Comparison of ENCODE assay signal across 26 mouse cellular contexts in genomic region chr11:86939503-86939902, GRCm38 (mm10). TPM values are rescaled to one million over a fixed set of nuclear protein-coding genes. Genes with fewer than 3 reads are reported as not detected.
DNase-seq lines count a peak whose midpoint lies in the region; ATAC-seq lines count a peak whose summit lies in the region.
"Had no signal": no experiment of that assay in that cellular context is flagged by ENCODE, and none has a peak within 500 bp of the region (broad histone marks: within the 10 kb centered on the region; RNA-seq: fewer than 3 reads in every experiment).

No protein-coding gene starts in this region.

- peaks cover 44% of the 10 kb centered on the region for H3K4me1 ChIP-seq in heart, embryonic 12.5 days (replicated peaks)
- peaks cover 13 to 43% of the 10 kb centered on the region in 2 experiments for H3K4me1 ChIP-seq in heart, embryonic 14.5 days (ENCODE audit: control insufficient read depth in 2 of 2, insufficient read depth in 2 of 2, low read length in 2 of 2)
- H3K4me1 ChIP-seq: embryonic facial prominence, embryonic 15.5 days; forebrain, embryonic 12.5 days had no signal

- H3K4me3 ChIP-seq in heart, embryonic 12.5 days, result no peak overlapping the region
- H3K4me3 ChIP-seq in heart, embryonic 14.5 days (ENCODE audit: control insufficient read depth in 1 of 2, insufficient read depth in 1 of 2, low read depth in 1 of 2, low read length in 2 of 2), result no peak overlapping the region
- H3K4me3 ChIP-seq: embryonic facial prominence, embryonic 13.5 days; embryonic facial prominence, embryonic 15.5 days; erythroblast, embryonic 14.5 days; forebrain, embryonic 10.5 days; forebrain, embryonic 12.5 days had no signal

- H3K27ac ChIP-seq in heart, embryonic 12.5 days (ENCODE audit: poor library complexity, severe bottlenecking), result peak overlapping the region; percentile 19
- peak overlapping the region in 1 of 2 experiments; percentile 37; a peak in 1 of 4 replicates for H3K27ac ChIP-seq in heart, embryonic 14.5 days (replicated peaks in 1 of 2; ENCODE audit: control insufficient read depth in 1 of 2, insufficient read depth in 1 of 2, low read depth in 2 of 2, low read length in 2 of 2)
- H3K27ac ChIP-seq: embryonic facial prominence, embryonic 13.5 days; embryonic facial prominence, embryonic 15.5 days; forebrain, embryonic 10.5 days; forebrain, embryonic 12.5 days had no signal

- no peaks in the 10 kb centered on the region for H3K27me3 ChIP-seq in heart, embryonic 12.5 days (replicated peaks)
- H3K27me3 ChIP-seq in heart, embryonic 14.5 days (ENCODE audit: control insufficient read depth, insufficient read depth, low read length), result no peaks in the 10 kb centered on the region
- H3K27me3 ChIP-seq: embryonic facial prominence, embryonic 13.5 days; embryonic facial prominence, embryonic 15.5 days; forebrain, embryonic 12.5 days; Patski had no signal

- H3K9me3 ChIP-seq in heart, embryonic 12.5 days (replicated peaks), result no peaks in the 10 kb centered on the region
- H3K9me3 ChIP-seq in heart, embryonic 14.5 days (ENCODE audit: control insufficient read depth, low read length), result no peaks in the 10 kb centered on the region
- H3K9me3 ChIP-seq: embryonic facial prominence, embryonic 13.5 days; embryonic facial prominence, embryonic 15.5 days; forebrain, embryonic 10.5 days; forebrain, embryonic 12.5 days had no signal

- no peak overlapping the region for H3K4me2 ChIP-seq in heart, embryonic 12.5 days
- no peak overlapping the region for H3K4me2 ChIP-seq in heart, embryonic 14.5 days (ENCODE audit: low read length)
- H3K4me2 ChIP-seq: embryonic facial prominence, embryonic 13.5 days; embryonic facial prominence, embryonic 15.5 days; forebrain, embryonic 12.5 days had no signal

- no peak for ATAC-seq in heart, embryonic 12.5 days (ENCODE audit: insufficient number of reproducible peaks, low FRiP score)
- ATAC-seq in heart, embryonic 14.5 days (ENCODE audit: insufficient number of reproducible peaks, insufficient read depth, low FRiP score, low read depth), result no peak
- ATAC-seq: activated CD4-positive, CD25-positive, alpha-beta regulatory T cell, adult 4 months; forebrain, embryonic 14.5 days; forebrain, embryonic 16.5 days; Patski had no signal

- DNase-seq in heart, postnatal 10 days, result no peak
- no peak for DNase-seq in heart, adult 11 months
- peak; percentile 49 for DNase-seq in right cerebral cortex, adult 18-20 months
- DNase-seq in right cerebral cortex, postnatal 25 days, result no peak
- no peak for DNase-seq in MN1 (ENCODE audit: low spot score)
- DNase-seq: adrenal gland, adult 8-10 months; adrenal gland, postnatal 14 days; adrenal gland, postnatal 36 days; cerebellum, adult 11 months; cerebellum, adult 18-20 months; cerebellum, adult 8-10 months; cerebellum, adult 9-11 months; cerebellum, postnatal 14 days; cerebellum, postnatal 36 days; embryo, embryonic 11 days had no signal

- no peak overlapping the region for H3K9ac ChIP-seq in heart, embryonic 12.5 days
- H3K9ac ChIP-seq in heart, embryonic 14.5 days (ENCODE audit: low read length), result peak overlapping the region; percentile 21; the same call in 1 of the 2 replicates
- H3K9ac ChIP-seq: embryonic facial prominence, embryonic 13.5 days; embryonic facial prominence, embryonic 15.5 days; forebrain, embryonic 12.5 days had no signal

- H3K36me3 ChIP-seq in heart, embryonic 12.5 days, result peaks cover 48% of the 10 kb centered on the region
- H3K36me3 ChIP-seq in heart, embryonic 14.5 days (ENCODE audit: control insufficient read depth, insufficient read depth, low read length), result peaks cover 55% of the 10 kb centered on the region

- intact Hi-C loops in heart, postnatal 10 days (cut with DNase I), result no loop called here

- 39% methylated on average over 6 of the region's 6 CpGs for WGBS in heart, embryonic 12.5 days
- 47% methylated on average over 6 of the region's 6 CpGs for WGBS in heart, embryonic 14.5 days

RNA-seq across cellular contexts. Expression of gene Ypel2, which starts 54.0 kb away (rescaled TPM):
- 24.0 and 25.8 TPM in 2 replicates for polyA plus RNA-seq in heart, embryonic 12.5 days (2016; fragmentation: Nextera tagmentation; extraction: Ambion mirVana)
- 10 to 100 TPM; 26.1 to 31.3 TPM for total RNA-seq in heart, postnatal 10 days (2021)
- polyA plus RNA-seq in heart, embryonic 14.5 days (2014; fragmentation: Nextera tagmentation; extraction: Ambion mirVana), result 22.8 and 23.5 TPM in 2 replicates
